ENCODE assay signal across 22 mouse cellular contexts in the genomic region with DNA sequence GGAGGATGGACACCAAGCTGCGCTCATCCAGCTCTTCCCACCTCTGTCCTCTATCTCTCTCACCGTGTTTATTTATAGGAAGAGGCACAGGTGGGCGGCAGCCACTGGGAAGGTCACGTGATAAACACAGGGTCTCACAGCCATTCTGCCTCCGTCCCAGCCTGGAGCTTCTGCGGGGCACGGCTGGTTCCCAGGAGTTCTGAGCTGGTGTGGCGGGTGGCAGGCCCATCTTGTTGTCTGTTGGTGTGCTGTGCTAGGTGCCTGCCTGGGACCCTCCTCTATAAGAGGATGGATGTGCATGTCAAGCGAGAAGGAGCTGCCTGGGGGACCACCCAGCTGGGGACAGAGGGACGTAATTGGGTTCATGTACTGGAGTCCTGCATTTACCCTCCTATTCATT. TPM values are rescaled to one million over a fixed set of nuclear protein-coding genes. Genes with fewer than 3 reads are reported as not detected.
DNase-seq lines count a peak whose midpoint lies in the region; ATAC-seq and TF ChIP-seq lines count a peak whose summit lies in the region.
"Had no signal": no experiment of that assay in that cellular context is flagged by ENCODE, and none has a peak within 500 bp of the region (broad histone marks: within the 10 kb centered on the region; RNA-seq: fewer than 3 reads in every experiment).

No protein-coding gene starts in this region.

- peaks cover 10% of the 10 kb centered on the region for H3K4me1 ChIP-seq in midbrain, embryonic 16.5 days (ENCODE audit: control insufficient read depth, insufficient read depth, low read length)
- H3K4me1 ChIP-seq in midbrain, postnatal 0 days (ENCODE audit: insufficient read depth, low read length), result peaks cover 6% of the 10 kb centered on the region; the same call in 1 of the 2 replicates

- no peak overlapping the region for H3K4me3 ChIP-seq in midbrain, embryonic 16.5 days (ENCODE audit: low read depth, low read length)
- no peak overlapping the region for H3K4me3 ChIP-seq in midbrain, postnatal 0 days (ENCODE audit: low read depth, low read length)
- H3K4me3 ChIP-seq: embryonic facial prominence, embryonic 15.5 days; erythroblast, embryonic 14.5 days; forebrain, embryonic 10.5 days; heart, embryonic 13.5 days; hindbrain, embryonic 12.5 days had no signal

- WGBS in midbrain, embryonic 16.5 days, result 68% methylated on average over 10 of the region's 10 CpGs
- WGBS in midbrain, postnatal 0 days, result 66% methylated on average over 10 of the region's 10 CpGs

- peak; percentile 50 for DNase-seq in cerebellum, adult 9-11 months
- DNase-seq in cerebellum, postnatal 10 days, result no peak
- peak; percentile 91 for DNase-seq in heart, adult 11 months
- no peak for DNase-seq in heart, postnatal 25 days (ENCODE audit: low spot score)
- no peak for DNase-seq in midbrain, postnatal 0 days (ENCODE audit: low spot score)
- DNase-seq: adrenal gland, adult 8-10 months; adrenal gland, postnatal 36 days; cerebellum, postnatal 14 days; gastrocnemius, postnatal 25 days; heart, postnatal 4 days had no signal

- no peak for TF ChIP-seq CTCF in midbrain, postnatal 0 days (IDR thresholded peaks at IDR 0.05)

- H3K27me3 ChIP-seq in midbrain, embryonic 16.5 days (ENCODE audit: control insufficient read depth, insufficient read depth, low read depth, low read length), result 0 out of 2 replicates have a peak, but pooled peaks cover 4% of the 10 kb centered on the region
- no peaks in the 10 kb centered on the region for H3K27me3 ChIP-seq in midbrain, postnatal 0 days (ENCODE audit: insufficient read depth, low read length)
- H3K27me3 ChIP-seq: embryonic facial prominence, embryonic 15.5 days had no signal

- H3K27ac ChIP-seq in midbrain, embryonic 16.5 days (ENCODE audit: low read length), result no peak overlapping the region
- no peak overlapping the region for H3K27ac ChIP-seq in midbrain, postnatal 0 days (ENCODE audit: low read depth, low read length)
- H3K27ac ChIP-seq: embryonic facial prominence, embryonic 15.5 days; forebrain, embryonic 10.5 days; heart, embryonic 13.5 days; hindbrain, embryonic 12.5 days had no signal

- ATAC-seq in midbrain, embryonic 16.5 days, result no peak
- no peak for ATAC-seq in midbrain, postnatal 0 days (ENCODE audit: low FRiP score)
- ATAC-seq: forebrain, embryonic 16.5 days; hindbrain, embryonic 16.5 days; inflammation-experienced regulatory T-cells, adult 6 months; intestine, postnatal 0 days had no signal

- H3K36me3 ChIP-seq in midbrain, embryonic 16.5 days (ENCODE audit: control insufficient read depth, insufficient read depth, low read length), result no peaks in the 10 kb centered on the region
- no peaks in the 10 kb centered on the region for H3K36me3 ChIP-seq in midbrain, postnatal 0 days (ENCODE audit: insufficient read depth, low read length)
- H3K36me3 ChIP-seq: embryonic facial prominence, embryonic 15.5 days; forebrain, embryonic 10.5 days; G1E; heart, embryonic 13.5 days; hindbrain, embryonic 12.5 days had no signal

- intact Hi-C loops in heart, postnatal 25 days (cut with DNase I), result no loop called here

- no peaks in the 10 kb centered on the region for H3K9me3 ChIP-seq in midbrain, embryonic 16.5 days (replicated peaks; ENCODE audit: control insufficient read depth, low read length, poor library complexity, severe bottlenecking)
- H3K9me3 ChIP-seq in midbrain, postnatal 0 days (ENCODE audit: low read length), result no peaks in the 10 kb centered on the region
- H3K9me3 ChIP-seq: embryonic facial prominence, embryonic 15.5 days; forebrain, embryonic 10.5 days; G1E; heart, embryonic 13.5 days; hindbrain, embryonic 12.5 days had no signal

- H3K9ac ChIP-seq in midbrain, embryonic 16.5 days (ENCODE audit: low read depth, low read length), result 0 out of 2 replicates have a peak overlapping the region, but pooled peaks have one; percentile 14
- no peak overlapping the region for H3K9ac ChIP-seq in midbrain, postnatal 0 days (replicated peaks; ENCODE audit: low read length, poor library complexity, severe bottlenecking)
- H3K9ac ChIP-seq: embryonic facial prominence, embryonic 15.5 days; heart, embryonic 13.5 days; hindbrain, embryonic 12.5 days had no signal

- H3K4me2 ChIP-seq in midbrain, embryonic 16.5 days (ENCODE audit: low read length), result no peak overlapping the region
- H3K4me2 ChIP-seq in midbrain, postnatal 0 days (ENCODE audit: low read depth, low read length, poor library complexity, severe bottlenecking), result no peak overlapping the region
- H3K4me2 ChIP-seq: embryonic facial prominence, embryonic 15.5 days; heart, embryonic 13.5 days; hindbrain, embryonic 12.5 days had no signal

RNA-seq across cellular contexts. Expression of a gene that starts 5.2 kb away (rescaled TPM):
- total RNA-seq in heart, postnatal 25 days (2021), result 1 to 10 TPM; 5.0 to 5.2 TPM
- polyA plus RNA-seq in midbrain, embryonic 16.5 days (2015; fragmentation: Nextera tagmentation; extraction: Ambion mirVana), result 55.1 and 66.3 TPM in 2 replicates
- 170 and 186 TPM in 2 replicates for total RNA-seq in midbrain, postnatal 0 days (2014; rRNA removed)
- 105 and 107 TPM in 2 replicates for polyA plus RNA-seq in midbrain, postnatal 0 days (2015; fragmentation: Nextera tagmentation; extraction: Ambion mirVana)
- total RNA-seq: granulocyte monocyte progenitor cell, adult 5-6 weeks had no signal
- polyA plus RNA-seq: inflammation-experienced regulatory T-cells, adult 6 months had no signal

RNA-seq across cellular contexts. Expression of a gene that starts 6.3 kb away (rescaled TPM):
- total RNA-seq in heart, postnatal 25 days (2021), result 10 to 100 TPM; 25.6 to 32.2 TPM
- polyA plus RNA-seq in midbrain, embryonic 16.5 days (2015; fragmentation: Nextera tagmentation; extraction: Ambion mirVana), result 56.3 and 58.7 TPM in 2 replicates
- 63.7 and 81.8 TPM in 2 replicates for total RNA-seq in midbrain, postnatal 0 days (2014; rRNA removed)
- polyA plus RNA-seq in midbrain, postnatal 0 days (2015; fragmentation: Nextera tagmentation; extraction: Ambion mirVana), result 47.3 and 48.8 TPM in 2 replicates

RNA-seq across cellular contexts. Expression of a gene that starts 23.4 kb away (rescaled TPM):
- 10 to 100 TPM; 47.7 to 49.6 TPM for total RNA-seq in heart, postnatal 25 days (2021)
- 117 and 132 TPM in 2 replicates for polyA plus RNA-seq in midbrain, embryonic 16.5 days (2015; fragmentation: Nextera tagmentation; extraction: Ambion mirVana)
- 336 and 450 TPM in 2 replicates for total RNA-seq in midbrain, postnatal 0 days (2014; rRNA removed)
- polyA plus RNA-seq in midbrain, postnatal 0 days (2015; fragmentation: Nextera tagmentation; extraction: Ambion mirVana), result 198 and 224 TPM in 2 replicates

RNA-seq across cellular contexts. Expression of a gene that starts 29.7 kb away (rescaled TPM):
- total RNA-seq in heart, postnatal 25 days (2021), result 1 to 10 TPM; 3.1 to 3.6 TPM
- 0.86 and 1.2 TPM in 2 replicates for polyA plus RNA-seq in midbrain, embryonic 16.5 days (2015; fragmentation: Nextera tagmentation; extraction: Ambion mirVana)
- 0.57 TPM in 1 of 2 replicates, not detected in the other for total RNA-seq in midbrain, postnatal 0 days (2014; rRNA removed)
- polyA plus RNA-seq in midbrain, postnatal 0 days (2015; fragmentation: Nextera tagmentation; extraction: Ambion mirVana), result 0.35 and 0.44 TPM in 2 replicates
- total RNA-seq: G1E had no signal
- polyA plus RNA-seq: forebrain, embryonic 10.5 days; forebrain, embryonic 16.5 days had no signal

RNA-seq across cellular contexts. Expression of a gene that starts 37.3 kb away (rescaled TPM):
- 10 to 100 TPM; 78.1 to 81.2 TPM for total RNA-seq in heart, postnatal 25 days (2021)
- 50.7 and 51.4 TPM in 2 replicates for polyA plus RNA-seq in midbrain, embryonic 16.5 days (2015; fragmentation: Nextera tagmentation; extraction: Ambion mirVana)
- total RNA-seq in midbrain, postnatal 0 days (2014; rRNA removed), result 33.3 and 41.1 TPM in 2 replicates
- polyA plus RNA-seq in midbrain, postnatal 0 days (2015; fragmentation: Nextera tagmentation; extraction: Ambion mirVana), result 56.2 and 62.3 TPM in 2 replicates

Comparison
In these comparisons a context has a peak if more than half of its experiments do, and no peak if none do; other contexts are left out.
1. DNase-seq: peak in cerebellum, adult 9-11 months (single experiment) and heart, adult 11 months (single experiment); none in cerebellum, postnatal 10 days (0 of 2), heart, postnatal 25 days (single experiment) and midbrain, postnatal 0 days (single experiment).
2. RNA of a gene that starts 5.2 kb away (total RNA-seq): 170 to 186 TPM in midbrain, postnatal 0 days; 5.0 to 5.2 TPM in heart, postnatal 25 days; every median in the first group is over 10 times any median in the second.